Mouse (Mus musculus) urinary bladder, postnatal 4 days (tissue): Measurements from ENCODE around the gene Apoa1.

Source experiments
- DNase-seq, 2 experiments: peaks; one replicate each; pipeline ENCODE4 v3.0.0; 2021 to 2022; ENCODE audit warnings: low spot score in 2 of 2

Gene Apoa1

DNA sequence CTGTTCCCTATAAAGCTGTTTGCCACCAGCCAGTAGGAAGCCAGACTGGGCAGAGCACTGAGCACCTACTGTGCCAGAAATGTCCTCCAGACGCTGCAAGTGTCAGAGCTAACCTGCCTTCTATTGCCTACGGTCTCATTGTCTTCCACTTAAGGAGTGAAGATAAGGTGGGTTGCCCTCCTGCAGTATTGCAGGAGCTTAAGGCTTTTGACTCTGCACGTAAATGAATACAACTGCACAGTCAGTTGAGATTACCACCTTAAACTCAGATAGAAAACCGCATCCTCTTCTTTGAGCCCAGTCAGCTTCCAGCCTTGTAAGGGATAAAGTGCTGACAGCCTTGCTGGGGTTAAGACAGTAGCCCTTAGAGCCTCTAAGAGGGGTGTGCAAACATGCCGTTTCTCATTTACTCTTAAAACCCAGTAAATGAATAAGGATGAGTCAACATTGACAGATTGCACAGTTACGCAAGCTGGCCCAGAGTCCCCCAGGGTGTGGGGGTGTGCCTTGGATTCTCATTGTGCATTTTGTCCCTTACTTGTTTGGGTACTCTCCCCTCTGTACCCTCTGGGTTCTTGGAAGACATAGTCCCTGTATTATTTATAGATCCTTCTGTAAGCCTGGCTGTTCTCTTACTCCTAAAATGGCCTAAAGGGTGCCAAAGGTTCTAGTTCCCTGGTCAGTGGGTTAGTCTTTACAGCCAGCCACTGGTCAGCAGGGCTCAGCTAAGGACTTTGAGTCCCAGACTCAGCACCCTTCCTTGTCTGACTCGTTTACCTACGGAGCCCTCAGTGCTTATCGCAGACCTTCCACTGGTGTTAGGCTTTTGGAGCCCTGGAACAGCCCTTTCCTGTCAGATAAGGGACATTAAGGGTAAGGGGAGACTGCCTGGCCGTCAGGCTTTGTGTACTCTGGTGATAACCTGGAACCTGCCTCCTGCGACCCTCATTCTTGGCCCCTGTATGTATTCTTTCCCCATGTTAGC, 12.8 kb upstream of the Apoa1 start:
- DNase-seq: no peak

- DNase-seq: no peak
Observed at GRCm38 (mm10) chr9:46216744-46217470, 11.5 kb upstream of the Apoa1 start.

DNA sequence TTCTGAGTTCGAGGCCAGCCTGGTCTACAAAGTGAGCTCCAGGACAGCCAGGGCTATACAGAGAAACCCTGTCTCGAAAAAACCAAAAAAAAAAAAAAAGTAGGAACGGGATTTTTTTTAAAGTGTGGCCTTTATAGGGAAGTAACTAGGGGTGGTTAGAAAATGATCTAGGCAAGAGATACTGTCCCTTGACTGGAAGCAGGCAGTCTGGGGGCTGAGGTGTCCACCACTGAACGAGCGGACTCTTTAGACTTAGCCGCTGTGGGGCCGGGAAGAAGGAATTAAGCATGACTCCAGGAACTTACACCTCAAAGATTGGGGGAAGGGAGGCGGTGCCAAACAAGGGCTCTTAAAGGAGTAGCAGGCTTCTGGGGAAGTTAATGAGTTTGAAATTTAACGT, 10.2 kb upstream of the Apoa1 start:
- no peak for DNase-seq

- DNase-seq: no peak
Observed at GRCm38 (mm10) chr9:46223090-46223489, 5.3 kb upstream of the Apoa1 start.

- DNase-seq: no peak
Observed at GRCm38 (mm10) chr9:46224101-46224500, 4.3 kb upstream of the Apoa1 start.

GRCm38 (mm10) chr9:46224945-46225660, 3.3 kb upstream of the Apoa1 start:
- no peak for DNase-seq

- no peak for DNase-seq
Observed at GRCm38 (mm10) chr9:46227064-46227614, 1.2 kb upstream of the Apoa1 start.

DNA sequence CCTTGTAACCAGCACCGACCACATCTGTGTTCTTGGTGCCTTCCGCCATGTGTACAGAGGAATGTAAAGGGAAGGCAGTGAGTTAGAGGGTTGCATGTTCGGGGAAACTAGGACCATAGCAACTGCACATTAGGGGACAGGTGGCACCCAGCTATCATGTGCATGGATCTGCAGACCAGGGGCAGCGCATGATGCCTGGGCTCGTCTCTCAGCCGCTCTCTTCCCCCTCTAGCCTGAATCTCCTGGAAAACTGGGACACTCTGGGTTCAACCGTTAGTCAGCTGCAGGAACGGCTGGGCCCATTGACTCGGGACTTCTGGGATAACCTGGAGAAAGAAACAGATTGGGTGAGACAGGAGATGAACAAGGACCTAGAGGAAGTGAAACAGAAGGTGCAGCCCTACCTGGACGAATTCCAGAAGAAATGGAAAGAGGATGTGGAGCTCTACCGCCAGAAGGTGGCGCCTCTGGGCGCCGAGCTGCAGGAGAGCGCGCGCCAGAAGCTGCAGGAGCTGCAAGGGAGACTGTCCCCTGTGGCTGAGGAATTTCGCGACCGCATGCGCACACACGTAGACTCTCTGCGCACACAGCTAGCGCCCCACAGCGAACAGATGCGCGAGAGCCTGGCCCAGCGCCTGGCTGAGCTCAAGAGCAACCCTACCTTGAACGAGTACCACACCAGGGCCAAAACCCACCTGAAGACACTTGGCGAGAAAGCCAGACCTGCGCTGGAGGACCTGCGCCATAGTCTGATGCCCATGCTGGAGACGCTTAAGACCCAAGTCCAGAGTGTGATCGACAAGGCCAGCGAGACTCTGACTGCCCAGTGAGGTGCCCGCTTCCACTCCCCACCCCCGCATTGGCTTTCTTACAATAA, 1.4 kb downstream of the Apoa1 start:
- DNase-seq: peak; percentile 78 to 83

DNA sequence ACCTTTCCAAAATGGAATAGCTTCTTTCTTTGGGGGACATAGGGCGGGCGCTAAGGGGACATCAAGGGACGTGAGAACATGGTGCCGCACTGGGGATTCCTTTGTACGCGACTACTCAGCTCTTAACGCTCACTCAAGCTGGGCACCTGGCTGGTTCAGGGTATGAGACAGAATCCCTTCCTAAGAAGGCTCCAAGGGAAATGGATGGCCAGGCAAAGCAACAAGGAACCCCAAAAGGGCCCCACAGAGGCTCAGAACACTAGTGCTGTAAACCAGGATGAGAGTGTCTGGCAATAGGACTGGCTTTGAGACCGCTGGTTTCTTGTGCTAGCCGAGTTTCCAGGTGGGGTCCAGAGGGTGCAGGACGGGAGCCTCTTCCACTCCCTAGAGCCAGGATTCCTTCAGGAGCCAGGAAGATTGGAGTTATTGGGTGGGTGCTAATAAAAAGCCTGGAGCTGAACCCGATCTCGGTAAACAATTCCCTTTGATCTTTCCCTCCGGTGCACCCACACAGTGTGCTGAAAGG, 2.1 kb downstream of the Apoa1 start:
- DNase-seq: no peak

DNA sequence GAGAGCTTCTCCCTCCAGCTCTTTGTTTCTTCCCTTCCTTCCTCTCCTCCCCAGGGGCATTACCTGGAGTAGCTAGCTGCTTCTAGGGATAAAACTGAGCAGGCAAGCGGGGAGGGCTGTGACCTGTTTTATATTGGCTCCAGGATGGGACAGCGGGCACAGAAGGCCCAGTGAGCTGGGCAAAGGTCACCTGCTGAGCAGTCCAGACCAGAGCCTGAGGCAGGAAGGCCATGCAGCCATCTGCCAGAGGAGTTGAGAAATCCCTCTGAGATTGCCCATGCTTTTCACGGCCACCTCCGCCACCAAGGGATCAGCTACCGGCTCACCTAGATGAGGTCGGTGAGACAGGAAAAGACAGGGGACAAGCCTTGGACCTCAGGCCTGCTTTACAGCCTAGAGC, 6.8 kb downstream of the Apoa1 start:
- DNase-seq: no peak

DNA sequence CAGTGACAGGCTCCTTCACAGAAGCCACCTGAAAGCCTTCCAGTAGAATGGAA, 7.0 kb downstream of the Apoa1 start, which contains the start of gene Apoc3:
Apoc3 (minus strand) TSS at position 41 of the 53 bp plus-strand sequence.
- DNase-seq: no peak

- no peak for DNase-seq
Observed at GRCm38 (mm10) chr9:46235649-46236048, 7.3 kb downstream of the Apoa1 start.

DNA sequence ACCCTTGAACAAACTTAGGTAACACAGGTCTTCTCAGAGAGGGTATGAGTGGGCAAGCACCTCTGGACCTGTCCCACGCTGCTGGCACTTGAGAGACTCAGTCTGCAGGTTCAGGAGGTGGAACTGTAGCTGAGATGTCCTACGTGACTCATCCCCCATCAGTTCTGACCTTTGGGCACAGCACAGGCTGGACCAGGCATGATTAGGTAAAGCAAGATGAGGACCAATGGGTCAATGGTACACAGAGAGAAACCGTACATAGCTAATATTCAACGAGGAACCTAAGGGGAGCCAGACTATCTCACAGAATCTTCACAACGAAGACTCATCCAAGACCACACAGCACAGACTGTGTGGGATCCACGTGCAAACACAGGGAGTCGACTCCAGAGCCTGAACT, 10.5 kb downstream of the Apoa1 start:
- DNase-seq: no peak

GRCm38 (mm10) chr9:46240526-46241153, 12.3 kb downstream of the Apoa1 start, which contains the start of gene Apoa4:
Gene Apoa4, plus strand, starts transcription at chr9:46240696.
- no peak for DNase-seq

DNA sequence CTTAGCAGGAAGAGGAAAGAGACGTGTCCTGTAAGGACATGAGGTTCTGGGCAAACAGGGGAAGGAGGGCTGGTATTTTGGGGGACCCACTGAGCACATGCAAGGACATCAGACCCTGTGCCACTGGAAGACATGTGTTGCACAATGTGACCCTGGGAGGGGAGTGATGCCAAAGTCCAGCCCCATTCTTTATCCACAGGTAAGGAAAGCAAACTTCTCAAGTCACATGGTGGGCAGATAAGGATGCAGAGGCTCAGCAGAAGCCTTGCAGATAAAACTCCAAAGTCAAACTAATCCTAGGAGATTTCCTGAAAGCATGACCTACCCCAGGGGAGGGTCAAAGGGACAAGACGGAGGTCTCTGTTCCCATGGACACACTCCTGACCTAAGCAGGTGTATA, 13.4 kb downstream of the Apoa1 start:
- no peak for DNase-seq

DNA sequence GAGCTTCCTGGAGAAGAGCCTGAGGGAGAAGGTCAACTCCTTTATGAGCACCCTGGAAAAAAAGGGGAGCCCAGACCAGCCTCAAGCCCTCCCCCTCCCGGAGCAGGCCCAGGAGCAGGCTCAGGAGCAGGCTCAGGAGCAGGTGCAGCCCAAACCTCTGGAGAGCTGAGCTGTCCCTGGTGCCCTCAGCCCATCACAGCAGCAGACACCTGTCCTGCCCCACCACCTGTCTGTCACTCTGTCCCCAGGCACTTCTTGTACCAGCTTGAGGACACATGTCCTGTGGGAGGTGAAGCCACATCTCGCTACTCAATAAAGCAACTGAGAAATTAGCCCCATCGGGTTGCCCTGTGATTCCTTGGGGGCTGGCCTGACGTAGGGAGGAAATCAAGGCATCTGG, 14.7 kb downstream of the Apoa1 start:
- no peak for DNase-seq

DNA sequence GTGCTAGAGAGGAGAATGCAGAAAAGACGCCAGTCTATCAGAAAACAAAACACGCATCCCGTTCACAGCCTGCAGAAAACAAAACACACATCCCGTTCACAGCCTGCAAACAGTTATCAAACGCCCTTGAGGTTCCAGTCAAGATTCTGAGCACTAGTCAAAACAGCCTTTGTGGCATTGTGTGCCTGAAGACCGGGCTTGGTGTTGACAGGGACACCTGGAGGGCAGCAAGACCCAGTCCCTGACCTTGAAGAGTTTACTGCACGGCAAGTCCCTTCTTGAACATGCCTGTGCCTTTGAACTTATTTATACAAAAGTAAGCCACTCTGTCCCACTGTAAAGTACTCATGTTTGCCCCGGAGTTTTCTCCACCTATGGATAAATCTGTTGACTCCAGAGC, 15.2 kb downstream of the Apoa1 start:
- no peak for DNase-seq

DNA sequence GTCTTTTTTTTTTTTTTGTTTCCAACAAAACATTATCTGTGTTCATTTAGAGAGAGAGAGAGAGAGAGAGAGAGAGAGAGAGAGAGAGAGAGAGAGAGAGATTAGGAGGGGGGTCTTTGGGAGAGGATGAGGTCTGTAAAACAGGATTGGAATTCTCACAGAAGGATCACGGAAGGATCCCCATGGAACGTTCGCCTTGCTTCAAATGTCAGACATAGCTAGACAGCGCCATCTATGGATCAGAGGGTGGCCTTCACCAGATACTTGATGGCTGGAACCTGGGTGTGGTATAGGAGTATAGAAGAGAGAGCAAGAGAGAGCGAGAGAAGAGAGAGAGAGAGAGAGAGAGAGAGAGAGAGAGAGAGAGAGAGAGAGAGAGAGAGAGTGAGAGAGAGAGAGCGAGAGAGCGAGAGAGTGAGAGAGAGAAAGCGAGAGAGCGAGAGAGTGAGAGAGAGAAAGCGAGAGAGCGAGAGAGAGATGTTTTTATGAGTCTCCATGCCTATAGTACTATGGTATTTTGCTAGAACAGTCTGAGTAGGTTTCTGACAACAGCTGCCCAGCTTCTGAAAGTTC, 18.5 kb downstream of the Apoa1 start:
- DNase-seq: no peak

DNA sequence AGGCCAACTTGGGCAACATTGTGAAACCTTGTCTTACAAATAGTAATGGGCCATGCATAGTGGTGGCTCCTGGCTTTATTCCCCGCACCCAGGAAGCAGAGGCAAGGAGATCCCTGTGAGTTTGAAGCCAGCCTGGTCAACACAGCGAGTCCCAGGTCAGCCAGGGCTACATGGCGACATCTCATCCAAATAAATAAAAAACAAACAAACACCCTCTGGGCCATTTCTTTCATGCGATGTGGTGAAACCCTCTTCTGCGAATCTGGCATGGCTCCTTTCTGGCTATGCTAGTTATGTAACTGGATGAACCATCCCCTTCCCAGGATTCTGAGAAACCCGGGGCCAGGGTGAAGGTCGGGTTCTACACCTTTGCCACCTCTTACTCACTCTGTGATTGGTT, 27.8 kb downstream of the Apoa1 start:
- DNase-seq: no peak

GRCm38 (mm10) chr9:46256658-46257385, 28.4 kb downstream of the Apoa1 start:
- no peak for DNase-seq
